Mouse (Mus musculus) kidney, adult 2 months (tissue): ENCODE measurements around the gene Stk11ip.

ENCODE experiments used
- CTCF ChIP-seq: fragments of 200-500 bp; conservative IDR thresholded peaks from 2 replicates; pipeline ENCODE4 v1.5.1; 2011; ENCODE audit warnings: low read depth, mild to moderate bottlenecking, control low read depth, low read length, moderate library complexity, mixed read lengths; ENCODE audit not compliant: insufficient read depth, insufficient read length
- POLR2A ChIP-seq: fragments of 200-500 bp; IDR thresholded peaks from one replicate; pipeline ENCODE4 v1.6.1; 2011; ENCODE audit warnings: low read depth, low read length, control low read depth

DNA sequence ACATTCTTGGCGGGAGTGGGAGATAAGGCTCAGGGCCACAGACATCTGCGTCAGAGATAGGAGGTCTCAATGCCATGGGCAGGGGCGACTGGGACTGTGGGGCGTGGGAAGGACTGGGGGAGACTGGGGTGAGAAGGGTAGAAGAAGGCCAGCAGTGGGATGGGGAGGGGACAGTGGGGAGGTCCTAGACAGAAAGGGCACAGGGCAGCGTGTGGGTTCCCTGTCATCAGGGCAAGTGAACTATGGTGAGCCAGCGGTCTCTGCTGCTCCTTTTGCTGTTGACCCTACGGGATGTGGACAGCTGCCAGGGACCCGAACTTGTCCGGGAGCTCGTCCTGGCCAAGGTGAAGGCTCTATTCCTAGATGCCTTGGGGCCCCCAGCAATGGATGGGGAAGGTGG lies 14.3 kb upstream of the Stk11ip start, which contains the start of gene Inha:
- TF ChIP-seq POLR2A (no peak), CTCF (no peak)
